ENCODE assay signal across 8 mouse cellular contexts in genomic region chr10:7779751-7780237, GRCm38 (mm10). TPM values are rescaled to one million over a fixed set of nuclear protein-coding genes. Genes with fewer than 3 reads are reported as not detected.
DNase-seq lines count a peak whose midpoint lies in the region; ATAC-seq and TF ChIP-seq lines count a peak whose summit lies in the region.

No protein-coding gene starts in this region.

- no peaks in the 10 kb centered on the region for H3K27me3 ChIP-seq in kidney, embryonic 15.5 days
- no peaks in the 10 kb centered on the region for H3K27me3 ChIP-seq in hindbrain, embryonic 16.5 days (replicated peaks; ENCODE audit: control insufficient read depth, insufficient read depth, low read length)
- no peaks in the 10 kb centered on the region for H3K27me3 ChIP-seq in midbrain, postnatal 0 days (ENCODE audit: insufficient read depth, low read length)

- peak overlapping the region; percentile 99 for H3K4me3 ChIP-seq in kidney, embryonic 15.5 days (replicated peaks)
- H3K4me3 ChIP-seq in bone marrow macrophage, adult 2 months (ENCODE audit: insufficient read depth, low read length) = peak overlapping the region; percentile 95
- H3K4me3 ChIP-seq in hindbrain, embryonic 16.5 days (ENCODE audit: low read length) = peak overlapping the region; percentile 100
- H3K4me3 ChIP-seq in midbrain, postnatal 0 days (ENCODE audit: low read depth, low read length) = peak overlapping the region; percentile 97

- 0 out of 2 replicates have a peak overlapping the region, but pooled peaks have one; percentile 82 for H3K27ac ChIP-seq in kidney, embryonic 15.5 days
- H3K27ac ChIP-seq in bone marrow macrophage, adult 2 months (ENCODE audit: insufficient read depth, low read depth, low read length) = no peak overlapping the region
- H3K27ac ChIP-seq in hindbrain, embryonic 16.5 days (ENCODE audit: low read depth, low read length) = no peak overlapping the region
- H3K27ac ChIP-seq in midbrain, postnatal 0 days (ENCODE audit: low read depth, low read length) = no peak overlapping the region

- H3K9ac ChIP-seq in kidney, embryonic 15.5 days = peak overlapping the region; percentile 86
- peak overlapping the region; percentile 95 for H3K9ac ChIP-seq in hindbrain, embryonic 16.5 days (ENCODE audit: low read depth, low read length)
- peak overlapping the region; percentile 97; the same call in 1 of the 2 replicates for H3K9ac ChIP-seq in midbrain, postnatal 0 days (replicated peaks; ENCODE audit: low read length, poor library complexity, severe bottlenecking)

- H3K36me3 ChIP-seq in kidney, embryonic 15.5 days = peaks cover 36% of the 10 kb centered on the region
- H3K36me3 ChIP-seq in hindbrain, embryonic 16.5 days (ENCODE audit: control insufficient read depth, insufficient read depth, low read length) = peaks cover 6% of the 10 kb centered on the region
- peaks cover 6% of the 10 kb centered on the region for H3K36me3 ChIP-seq in midbrain, postnatal 0 days (ENCODE audit: insufficient read depth, low read length)

- H3K4me2 ChIP-seq in kidney, embryonic 15.5 days = peak overlapping the region; percentile 84
- H3K4me2 ChIP-seq in hindbrain, embryonic 16.5 days (ENCODE audit: low read length) = peak overlapping the region; percentile 79
- peak overlapping the region; percentile 55 for H3K4me2 ChIP-seq in midbrain, postnatal 0 days (ENCODE audit: low read depth, low read length, poor library complexity, severe bottlenecking)

- 18% methylated on average over 7 of the region's 7 CpGs for WGBS in kidney, embryonic 15.5 days
- 22% methylated on average over 7 of the region's 7 CpGs for WGBS in hindbrain, embryonic 16.5 days
- 20% methylated on average over 7 of the region's 7 CpGs for WGBS in midbrain, postnatal 0 days

- no peak for TF ChIP-seq POLR2A in bone marrow macrophage, adult 2 months (IDR thresholded peaks at IDR 0.05; ENCODE audit: borderline replicate concordance, low read depth, low read length)

- no peak for ATAC-seq in kidney, embryonic 15.5 days (replicated peaks; ENCODE audit: low FRiP score)
- ATAC-seq in hindbrain, embryonic 16.5 days = peak; percentile 5; the same call in 1 of the 2 replicates
- ATAC-seq in midbrain, postnatal 0 days (ENCODE audit: low FRiP score) = no peak

- H3K4me1 ChIP-seq in kidney, embryonic 15.5 days = 0 out of 2 replicates have a peak, but pooled peaks cover 12% of the 10 kb centered on the region
- peaks cover 6% of the 10 kb centered on the region; the same call in 1 of the 2 replicates for H3K4me1 ChIP-seq in bone marrow macrophage, adult 2 months (ENCODE audit: control insufficient read depth, insufficient read depth, low read length)
- peaks cover 6% of the 10 kb centered on the region; the same call in 1 of the 2 replicates for H3K4me1 ChIP-seq in hindbrain, embryonic 16.5 days (ENCODE audit: control insufficient read depth, insufficient read depth, low read depth, low read length)
- no peaks in the 10 kb centered on the region for H3K4me1 ChIP-seq in midbrain, postnatal 0 days (ENCODE audit: insufficient read depth, low read length)

- DNase-seq in kidney, adult 18-20 months = no peak
- DNase-seq in midbrain, postnatal 0 days (ENCODE audit: low spot score) = peak; percentile 12
- DNase-seq in urinary bladder, adult 18-20 months (ENCODE audit: low spot score in 2 of 2) = no peak
- DNase-seq in gastrocnemius, adult 8-10 months (ENCODE audit: low spot score in 2 of 2) = no peak
- DNase-seq in spleen, adult 12 weeks (ENCODE audit: low spot score) = no peak

- no peak for TF ChIP-seq CTCF in bone marrow macrophage, adult 2 months (IDR thresholded peaks at IDR 0.05; ENCODE audit: low read depth, low read length)
- no peak for TF ChIP-seq CTCF in midbrain, postnatal 0 days (IDR thresholded peaks at IDR 0.05)

- H3K9me3 ChIP-seq in kidney, embryonic 15.5 days (replicated peaks) = no peaks in the 10 kb centered on the region
- H3K9me3 ChIP-seq in hindbrain, embryonic 16.5 days (ENCODE audit: control insufficient read depth, low read length) = no peaks in the 10 kb centered on the region
- no peaks in the 10 kb centered on the region for H3K9me3 ChIP-seq in midbrain, postnatal 0 days (ENCODE audit: low read length)

RNA-seq across cellular contexts. Expression of gene Ginm1, which starts 12.8 kb away (rescaled TPM):
- polyA plus RNA-seq in kidney, embryonic 15.5 days (2015; fragmentation: Nextera tagmentation; extraction: Ambion mirVana) = 88.9 and 90.9 TPM in 2 replicates
- polyA plus RNA-seq in bone marrow macrophage, adult 2 months (2012; ENCODE audit: insufficient read depth, insufficient read length, missing spikeins) = 53.7 and 61.3 TPM in 2 replicates
- 57.2 and 57.5 TPM in 2 replicates for polyA plus RNA-seq in hindbrain, embryonic 16.5 days (2015; fragmentation: Nextera tagmentation; extraction: Ambion mirVana)
- 22.2 and 35.4 TPM in 2 replicates for total RNA-seq in midbrain, postnatal 0 days (2014; rRNA removed)
- polyA plus RNA-seq in midbrain, postnatal 0 days (2015; fragmentation: Nextera tagmentation; extraction: Ambion mirVana) = 65.4 and 67.9 TPM in 2 replicates
- 100 to 1,000 TPM; 102 to 111 (median 105) TPM for total RNA-seq in gastrocnemius, adult 8-10 months (2022)

RNA-seq across cellular contexts. Expression of gene Ppil4, which starts 12.9 kb away (rescaled TPM):
- polyA plus RNA-seq in kidney, embryonic 15.5 days (2015; fragmentation: Nextera tagmentation; extraction: Ambion mirVana) = 39.0 and 39.5 TPM in 2 replicates
- polyA plus RNA-seq in bone marrow macrophage, adult 2 months (2012; ENCODE audit: insufficient read depth, insufficient read length, missing spikeins) = 30.2 and 31.5 TPM in 2 replicates
- 42.8 and 46.8 TPM in 2 replicates for polyA plus RNA-seq in hindbrain, embryonic 16.5 days (2015; fragmentation: Nextera tagmentation; extraction: Ambion mirVana)
- total RNA-seq in midbrain, postnatal 0 days (2014; rRNA removed) = 30.6 and 40.5 TPM in 2 replicates
- 46.0 and 50.6 TPM in 2 replicates for polyA plus RNA-seq in midbrain, postnatal 0 days (2015; fragmentation: Nextera tagmentation; extraction: Ambion mirVana)
- 10 to 100 TPM in 2 of 4 experiments, 1 to 10 TPM in 2; 7.9 to 10.6 (median 9.8) TPM for total RNA-seq in gastrocnemius, adult 8-10 months (2022)

RNA-seq across cellular contexts. Expression of gene Zc3h12d, which starts 52.5 kb away (rescaled TPM):
- polyA plus RNA-seq in kidney, embryonic 15.5 days (2015; fragmentation: Nextera tagmentation; extraction: Ambion mirVana) = 0.14 TPM in 2 replicates
- polyA plus RNA-seq in bone marrow macrophage, adult 2 months (2012; ENCODE audit: insufficient read depth, insufficient read length, missing spikeins) = 27.6 and 29.5 TPM in 2 replicates
- 0.15 and 0.21 TPM in 2 replicates for polyA plus RNA-seq in hindbrain, embryonic 16.5 days (2015; fragmentation: Nextera tagmentation; extraction: Ambion mirVana)
- 0.14 and 0.16 TPM in 2 replicates for total RNA-seq in midbrain, postnatal 0 days (2014; rRNA removed)
- 0.20 and 0.34 TPM in 2 replicates for polyA plus RNA-seq in midbrain, postnatal 0 days (2015; fragmentation: Nextera tagmentation; extraction: Ambion mirVana)
- under 1 TPM in 1 of 4 experiments, not detected in 3; 0.07 TPM for total RNA-seq in gastrocnemius, adult 8-10 months (2022)

RNA-seq across cellular contexts. Expression of gene Katna1, which starts 54.0 kb away (rescaled TPM):
- 56.6 and 57.7 TPM in 2 replicates for polyA plus RNA-seq in kidney, embryonic 15.5 days (2015; fragmentation: Nextera tagmentation; extraction: Ambion mirVana)
- 51.3 and 51.9 TPM in 2 replicates for polyA plus RNA-seq in bone marrow macrophage, adult 2 months (2012; ENCODE audit: insufficient read depth, insufficient read length, missing spikeins)
- polyA plus RNA-seq in hindbrain, embryonic 16.5 days (2015; fragmentation: Nextera tagmentation; extraction: Ambion mirVana) = 26.2 and 26.6 TPM in 2 replicates
- 12.6 and 13.3 TPM in 2 replicates for total RNA-seq in midbrain, postnatal 0 days (2014; rRNA removed)
- polyA plus RNA-seq in midbrain, postnatal 0 days (2015; fragmentation: Nextera tagmentation; extraction: Ambion mirVana) = 15.5 and 17.2 TPM in 2 replicates
- 10 to 100 TPM; 11.4 to 13.8 (median 11.9) TPM for total RNA-seq in gastrocnemius, adult 8-10 months (2022)

Comparison
In these comparisons a context has a peak if more than half of its experiments do, and no peak if none do; other contexts are left out.
1. RNA of gene Zc3h12d, which starts 52.5 kb away (polyA plus RNA-seq): 27.6 to 29.5 TPM in bone marrow macrophage, adult 2 months; 0.15 to 0.21 TPM in hindbrain, embryonic 16.5 days, 0.20 to 0.34 TPM in midbrain, postnatal 0 days and 0.14 TPM in kidney, embryonic 15.5 days; every median in the first group is over 10 times any median in the second.
2. Peak in every context shown above with its lines, with median percentiles within 50 percentile points of each other: H3K4me2 ChIP-seq, H3K4me3 ChIP-seq and H3K9ac ChIP-seq.